Mouse (Mus musculus): ENCODE data around the gene Spn. TPM values are rescaled to one million over a fixed set of nuclear protein-coding genes. Genes with fewer than 3 reads are reported as not detected.
A peak's percentile ranks its signal among the peaks of the same experiment; 100 is the strongest.

The Spn gene
- polyA plus RNA-seq, 2 experiments: 7.9 to 10.8 TPM

- peak overlapping the region; percentile 5; the same call in 1 of the 2 replicates for H3K9ac ChIP-seq (replicated peaks)
- H3K27ac ChIP-seq: peak overlapping the region; percentile 16; the same call in 1 of the 2 replicates
Observed at GRCm38 (mm10) chr7:127121061-127121910, 16.3 kb downstream of the Spn start.

GRCm38 (mm10) chr7:127118671-127119445 is 18.8 kb downstream of the Spn start:
- H3K4me3 ChIP-seq (ENCODE audit: insufficient read depth in 1 of 2, low read depth in 2 of 2, low read length in 2 of 2): no peak overlapping the region
- DNase-seq (ENCODE audit: low read depth in 3 of 3, low spot score in 3 of 3): no peak
- no peaks in the 10 kb centered on the region for H3K9me3 ChIP-seq (ENCODE audit: control insufficient read depth, low read length)
- TF ChIP-seq CTCF (IDR thresholded peaks at IDR 0.05; ENCODE audit: low read depth) (no peak), EP300 (IDR thresholded peaks at IDR 0.05; ENCODE audit: low read depth) (no peak)
- H3K9ac ChIP-seq (replicated peaks): no peak overlapping the region
- H3K4me1 ChIP-seq (replicated peaks; ENCODE audit: control insufficient read depth in 2 of 2, insufficient read depth in 2 of 2, low read length in 1 of 2): peaks cover under 1 to 20% of the 10 kb centered on the region in 2 experiments; a peak in 3 of 4 replicates
- no peak overlapping the region for H3K27ac ChIP-seq
- H3K4me2 ChIP-seq (ENCODE audit: low read depth): no peak overlapping the region
- 64% methylated on average over 14 of the region's 14 CpGs for WGBS (ENCODE audit: insufficient replicate concordance)
- no peaks in the 10 kb centered on the region; the same call in 1 of the 2 replicates for H3K36me3 ChIP-seq (replicated peaks; ENCODE audit: control insufficient read depth, insufficient read depth, low read depth)
- H3K27me3 ChIP-seq (ENCODE audit: control insufficient read depth, insufficient read depth, low read length): no peaks in the 10 kb centered on the region
- ATAC-seq (ENCODE audit: insufficient read depth): no peak; the same call in 1 of the 2 replicates

More at GRCm38 (mm10) chr7:127121061-127121910, 16.3 kb downstream of the Spn start:
- WGBS (ENCODE audit: insufficient replicate concordance): 50% methylated on average over 21 of the region's 21 CpGs
- DNase-seq (ENCODE audit: low read depth in 3 of 3, low spot score in 3 of 3): no peak
- TF ChIP-seq CTCF (IDR thresholded peaks at IDR 0.05; ENCODE audit: low read depth) (no peak), EP300 (IDR thresholded peaks at IDR 0.05; ENCODE audit: low read depth) (no peak)
- Histone ChIP-seq H3K4me2 (ENCODE audit: low read depth) (peak overlapping the region; percentile 43), H3K27me3 (ENCODE audit: control insufficient read depth, insufficient read depth, low read length) (no peaks in the 10 kb centered on the region), H3K4me3 (ENCODE audit: insufficient read depth in 1 of 2, low read depth in 2 of 2, low read length in 2 of 2) (peak overlapping the region; percentile 46 to 58), H3K9me3 (ENCODE audit: control insufficient read depth, low read length) (no peaks in the 10 kb centered on the region), H3K36me3 (replicated peaks; ENCODE audit: control insufficient read depth, insufficient read depth, low read depth) (no peaks in the 10 kb centered on the region), H3K4me1 (replicated peaks; ENCODE audit: control insufficient read depth in 2 of 2, insufficient read depth in 2 of 2, low read length in 1 of 2) (peaks cover 0 to 15% of the 10 kb centered on the region in 2 experiments; a peak in 1 of 4 replicates)
- peak; percentile 72 for ATAC-seq (ENCODE audit: insufficient read depth)

GRCm38 (mm10) chr7:127117948-127118347 is 19.7 kb downstream of the Spn start:
- Histone ChIP-seq H3K9me3 (ENCODE audit: control insufficient read depth, low read length) (no peaks in the 10 kb centered on the region), H3K4me3 (ENCODE audit: insufficient read depth in 1 of 2, low read depth in 2 of 2, low read length in 2 of 2) (no peak overlapping the region), H3K27me3 (ENCODE audit: control insufficient read depth, insufficient read depth, low read length) (no peaks in the 10 kb centered on the region), H3K4me2 (ENCODE audit: low read depth) (no peak overlapping the region), H3K27ac (no peak overlapping the region), H3K9ac (replicated peaks) (no peak overlapping the region), H3K4me1 (replicated peaks; ENCODE audit: control insufficient read depth in 2 of 2, insufficient read depth in 2 of 2, low read length in 1 of 2) (peaks cover 3 to 26% of the 10 kb centered on the region in 2 experiments; a peak in 3 of 4 replicates), H3K36me3 (replicated peaks; ENCODE audit: control insufficient read depth, insufficient read depth, low read depth) (no peaks in the 10 kb centered on the region; the same call in 1 of the 2 replicates)
- TF ChIP-seq CTCF (IDR thresholded peaks at IDR 0.05; ENCODE audit: low read depth) (peak; percentile 50), EP300 (IDR thresholded peaks at IDR 0.05; ENCODE audit: low read depth) (no peak)
- DNase-seq (ENCODE audit: low read depth in 3 of 3, low spot score in 3 of 3): no peak
- ATAC-seq (ENCODE audit: insufficient read depth): no peak
- WGBS (ENCODE audit: insufficient replicate concordance): 69% methylated on average over 5 of the region's 5 CpGs

- ATAC-seq (ENCODE audit: insufficient read depth) (no peak), DNase-seq (ENCODE audit: low read depth in 3 of 3, low spot score in 3 of 3) (no peak)
- Histone ChIP-seq H3K9ac (replicated peaks) (no peak overlapping the region), H3K27me3 (ENCODE audit: control insufficient read depth, insufficient read depth, low read length) (no peaks in the 10 kb centered on the region), H3K4me2 (ENCODE audit: low read depth) (no peak overlapping the region), H3K4me3 (ENCODE audit: insufficient read depth in 1 of 2, low read depth in 2 of 2, low read length in 2 of 2) (no peak overlapping the region), H3K36me3 (replicated peaks; ENCODE audit: control insufficient read depth, insufficient read depth, low read depth) (no peaks in the 10 kb centered on the region; the same call in 1 of the 2 replicates), H3K27ac (no peak overlapping the region), H3K9me3 (ENCODE audit: control insufficient read depth, low read length) (no peaks in the 10 kb centered on the region), H3K4me1 (replicated peaks; ENCODE audit: control insufficient read depth in 2 of 2, insufficient read depth in 2 of 2, low read length in 1 of 2) (peaks cover 3 to 28% of the 10 kb centered on the region in 2 experiments; a peak in 3 of 4 replicates)
- TF ChIP-seq EP300 (IDR thresholded peaks at IDR 0.05; ENCODE audit: low read depth) (no peak), CTCF (IDR thresholded peaks at IDR 0.05; ENCODE audit: low read depth) (no peak)
- 65% methylated on average over 11 of the region's 11 CpGs for WGBS (ENCODE audit: insufficient replicate concordance)
Observed at GRCm38 (mm10) chr7:127116331-127116935, 21.2 kb downstream of the Spn start.
